Mouse (Mus musculus) liver, embryonic 14.5 days (tissue): ENCODE results near the gene Slc27a5. TPM values are rescaled to one million over a fixed set of nuclear protein-coding genes. Genes with fewer than 3 reads are reported as not detected.

Experiments
- ATAC-seq: fragments of 200-750 bp; cut with Nextera tagmentation; 2 replicates; pipeline ENCODE4 v1.8.0; 2017; ENCODE audit warnings: moderate number of reproducible peaks, mild to moderate bottlenecking, moderate library complexity; ENCODE audit not compliant: insufficient read depth
- DNase-seq, 3 experiments: peaks; one replicate each; pipeline ENCODE4 v3.0.0-alpha.2; 2012 to 2013; ENCODE audit warnings: low read depth in 3 of 3, low spot score in 3 of 3
- H3K27ac ChIP-seq: fragments of 300-500 bp; sonication (generic); 2 replicates; pipeline ENCODE4 v1.5.1; 2014; ENCODE audit warnings: moderate library complexity, mild to moderate bottlenecking, control low read depth, inconsistent platforms
- H3K27me3 ChIP-seq: fragments of 300-500 bp; sonication (generic); 2 replicates; pipeline ENCODE4 v1.6.1; 2014; ENCODE audit warnings: mild to moderate bottlenecking, low read length, moderate library complexity; ENCODE audit not compliant: control insufficient read depth, insufficient read depth
- H3K36me3 ChIP-seq: fragments of 300-500 bp; sonication (generic); replicated peaks from 2 replicates; pipeline ENCODE4 v1.6.1; 2014; ENCODE audit warnings: low read depth; ENCODE audit not compliant: control insufficient read depth, insufficient read depth
- H3K4me1 ChIP-seq, 2 experiments: fragments of 200-500 bp in 1 of 2; fragments of 300-500 bp in 1 of 2; sonication (generic) in 1 of 2; replicated peaks; 2 replicates each; pipeline ENCODE4 v1.6.1; 2012 to 2014; ENCODE audit warnings: antibody characterized with exemption in 1 of 2, inconsistent platforms in 1 of 2, low read length in 1 of 2; ENCODE audit not compliant: control insufficient read depth in 2 of 2, insufficient read depth in 2 of 2
- H3K4me2 ChIP-seq: fragments of 300-500 bp; sonication (generic); 2 replicates; pipeline ENCODE4 v1.6.1; 2014; ENCODE audit warnings: low read depth, mild to moderate bottlenecking, control low read depth, moderate library complexity
- H3K4me3 ChIP-seq, 2 experiments: fragments of 200-500 bp in 1 of 2; fragments of 300-500 bp in 1 of 2; sonication (generic) in 1 of 2; 2 replicates each; pipeline ENCODE4 v1.5.1; 2012 to 2014; ENCODE audit warnings: low read depth in 2 of 2, low read length in 2 of 2, mild to moderate bottlenecking in 2 of 2, control low read depth in 1 of 2, inconsistent platforms in 1 of 2, moderate library complexity in 1 of 2; ENCODE audit not compliant: insufficient read depth in 1 of 2
- H3K9ac ChIP-seq: fragments of 300-500 bp; sonication (generic); replicated peaks from 2 replicates; pipeline ENCODE4 v1.6.1; 2014; ENCODE audit warnings: mild to moderate bottlenecking, control low read depth, moderate library complexity
- H3K9me3 ChIP-seq: fragments of 300-500 bp; sonication (generic); 2 replicates; pipeline ENCODE4 v1.6.1; 2016; ENCODE audit warnings: low read length, mixed read lengths; ENCODE audit not compliant: control insufficient read depth
- CTCF ChIP-seq: IDR thresholded peaks from 2 replicates; pipeline ENCODE4 v1.5.1; 2016; ENCODE audit warnings: antibody characterized with exemption, low read depth, control low read depth
- EP300 ChIP-seq: IDR thresholded peaks from 2 replicates; pipeline ENCODE4 v1.6.1; 2016; ENCODE audit warnings: antibody characterized with exemption, low read depth
- WGBS: fragments of 180-500 bp; shearing (Covaris S2); extraction: QIAGEN DNeasy Blood & Tissue Kit; methylation state at CpG from one replicate; pipeline ENCODE4 v1.1.7; 2014; ENCODE audit not compliant: insufficient replicate concordance; 5-methylcytosine and 5-hydroxymethylcytosine counted together
- polyA plus RNA-seq, 2 experiments: library from polyadenylated mRNA; depleted of rRNA in 1 of 2; stranded (reverse) in 1 of 2; unstranded in 1 of 2; fragments of >200 nt; fragmentation: Nextera tagmentation in 1 of 2; extraction: Ambion mirVana in 1 of 2; gene quantifications; 2 replicates each; pipeline versions ENCODE4 v1.2.1 to v1.2.3; 2012 to 2014

Gene Slc27a5
- polyA plus RNA-seq, 2 experiments = 4.9 to 10.1 TPM

DNA sequence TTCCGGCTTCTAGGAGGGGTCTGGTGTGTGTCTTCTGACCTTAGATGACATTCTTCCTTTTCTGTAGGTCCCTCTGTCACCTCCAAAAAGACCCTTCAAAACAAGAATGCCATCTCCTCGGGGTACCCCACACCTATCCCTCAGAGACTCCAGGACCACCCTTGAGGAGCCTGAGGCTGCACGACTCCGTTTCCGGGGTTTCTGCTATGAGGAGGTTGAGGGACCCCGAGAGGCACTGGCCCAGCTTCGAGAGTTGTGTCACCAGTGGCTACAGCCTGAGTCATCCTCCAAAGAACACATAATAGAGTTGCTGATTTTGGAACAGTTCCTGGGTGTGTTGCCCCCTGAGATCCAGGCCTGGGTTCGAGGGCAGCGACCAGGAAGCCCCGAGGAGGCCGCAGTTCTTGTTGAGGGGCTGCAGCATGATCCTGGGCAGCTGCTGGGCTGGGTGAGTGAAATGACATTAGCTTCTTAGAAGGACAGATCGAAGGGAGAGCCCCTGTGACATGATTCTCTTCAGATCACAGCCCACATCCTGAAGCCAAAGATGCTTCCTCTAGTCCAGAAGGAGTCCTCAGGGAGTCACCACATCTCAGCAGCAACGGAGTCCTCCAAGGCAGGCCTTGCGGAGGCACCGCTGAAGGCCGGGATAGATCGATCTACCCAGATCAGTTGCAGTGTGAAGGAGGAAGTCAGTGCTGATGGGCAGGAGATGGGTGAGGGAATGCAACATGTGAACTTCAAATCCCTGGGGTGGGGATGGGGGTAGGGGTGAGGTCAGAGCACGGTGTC is 18.9 kb downstream of the Slc27a5 start:
- no peak for ATAC-seq
- Histone ChIP-seq H3K4me3 (peak overlapping the region; percentile 66 to 77; a peak in 3 of 4 replicates), H3K36me3 (no peaks in the 10 kb centered on the region), H3K9ac (peak overlapping the region; percentile 89), H3K4me1 (peaks cover 16 to 22% of the 10 kb centered on the region in 2 experiments), H3K4me2 (peak overlapping the region; percentile 98), H3K27me3 (no peaks in the 10 kb centered on the region), H3K27ac (peak overlapping the region; percentile 91), H3K9me3 (no peaks in the 10 kb centered on the region)
- no peak for DNase-seq
- WGBS = 70% methylated on average over 18 of the region's 18 CpGs
- no peak for TF ChIP-seq EP300
- no peak for TF ChIP-seq CTCF

DNA sequence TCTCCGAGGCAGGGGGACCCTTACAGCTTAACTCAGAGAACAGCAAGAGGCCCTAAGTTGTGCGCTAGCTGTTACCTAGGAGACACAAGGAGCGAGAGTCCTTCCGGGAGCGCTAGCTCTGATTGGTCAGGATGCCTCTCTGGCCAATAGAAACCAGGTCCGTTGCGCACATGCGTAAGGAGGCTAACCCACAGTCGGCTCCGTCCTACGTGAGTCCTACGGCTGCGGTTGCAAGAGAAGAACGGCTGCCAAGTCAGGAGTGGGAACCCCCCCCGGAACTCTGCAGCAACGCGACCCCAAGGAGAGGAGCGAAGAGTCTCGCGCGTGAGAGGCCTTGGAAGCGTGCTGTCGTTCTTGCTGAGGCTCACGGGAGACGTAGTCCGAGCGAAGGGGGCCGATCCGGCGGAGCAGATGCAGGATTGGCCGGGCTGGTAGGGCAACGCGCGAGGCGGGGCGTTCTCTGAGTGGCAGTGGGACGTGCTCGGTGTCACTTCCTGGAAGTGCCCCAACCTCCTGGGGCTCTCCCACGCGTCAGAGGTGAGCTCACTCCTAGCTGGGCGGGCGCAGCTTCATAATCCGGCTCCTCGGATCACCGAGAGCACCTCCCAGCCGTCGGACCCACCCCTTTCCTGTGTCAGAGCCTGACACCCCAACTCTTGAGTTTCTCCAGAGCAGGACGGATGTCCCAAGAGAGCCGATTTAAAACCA is 20.2 kb downstream of the Slc27a5 start, which contains the start of gene Zfp446:
Gene Zfp446 (plus strand): TSS at position 167 of the 708 bp plus-strand sequence.
- peaks cover 16 to 20% of the 10 kb centered on the region in 2 experiments for H3K4me1 ChIP-seq
- H3K9me3 ChIP-seq = no peaks in the 10 kb centered on the region
- H3K27ac ChIP-seq = peak within 1 kb of the TSS; percentile 91
- peak within 1 kb of the TSS; percentile 89 for H3K9ac ChIP-seq
- peak; percentile 99 for ATAC-seq
- peak; percentile 96 to 97 (median 96) for DNase-seq
- H3K4me2 ChIP-seq = peak within 1 kb of the TSS; percentile 98
- under 1% methylated on average over 49 of the region's 49 CpGs for WGBS
- H3K36me3 ChIP-seq = no peaks in the 10 kb centered on the region
- H3K4me3 ChIP-seq = peak within 1 kb of the TSS; percentile 77 to 78
- H3K27me3 ChIP-seq = no peaks in the 10 kb centered on the region
- TF ChIP-seq EP300 = no peak
- TF ChIP-seq CTCF = 0 out of 2 replicates have a peak, but pooled peaks have one; percentile 10

DNA sequence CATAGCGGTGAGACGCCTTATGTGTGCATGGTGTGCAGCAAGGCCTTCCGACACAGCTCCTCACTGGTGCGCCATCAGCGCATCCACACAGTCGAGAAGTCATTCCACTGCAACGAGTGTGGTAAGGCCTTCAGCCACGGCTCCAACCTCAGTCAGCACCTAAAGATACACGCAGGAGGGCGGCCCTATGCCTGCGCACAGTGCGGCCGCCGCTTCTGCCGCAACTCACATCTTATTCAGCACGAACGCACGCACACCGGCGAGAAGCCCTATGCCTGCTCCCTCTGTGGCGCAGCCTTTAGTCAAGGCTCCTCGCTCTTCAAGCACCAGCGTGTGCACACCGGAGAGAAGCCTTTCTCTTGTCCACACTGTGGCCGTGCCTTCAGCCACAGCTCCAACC is 27.1 kb downstream of the Slc27a5 start:
- H3K9ac ChIP-seq = no peak overlapping the region
- peaks cover 10 to 11% of the 10 kb centered on the region in 2 experiments for H3K4me1 ChIP-seq
- H3K36me3 ChIP-seq = peaks cover 12% of the 10 kb centered on the region
- WGBS = 88% methylated on average over 25 of the region's 25 CpGs
- no peaks in the 10 kb centered on the region for H3K9me3 ChIP-seq
- no peak overlapping the region for H3K4me3 ChIP-seq
- no peak for ATAC-seq
- no peak for TF ChIP-seq CTCF
- TF ChIP-seq EP300 = no peak
- H3K27me3 ChIP-seq = no peaks in the 10 kb centered on the region
- no peak overlapping the region for H3K4me2 ChIP-seq
- no peak for DNase-seq
- H3K27ac ChIP-seq = no peak overlapping the region

DNA sequence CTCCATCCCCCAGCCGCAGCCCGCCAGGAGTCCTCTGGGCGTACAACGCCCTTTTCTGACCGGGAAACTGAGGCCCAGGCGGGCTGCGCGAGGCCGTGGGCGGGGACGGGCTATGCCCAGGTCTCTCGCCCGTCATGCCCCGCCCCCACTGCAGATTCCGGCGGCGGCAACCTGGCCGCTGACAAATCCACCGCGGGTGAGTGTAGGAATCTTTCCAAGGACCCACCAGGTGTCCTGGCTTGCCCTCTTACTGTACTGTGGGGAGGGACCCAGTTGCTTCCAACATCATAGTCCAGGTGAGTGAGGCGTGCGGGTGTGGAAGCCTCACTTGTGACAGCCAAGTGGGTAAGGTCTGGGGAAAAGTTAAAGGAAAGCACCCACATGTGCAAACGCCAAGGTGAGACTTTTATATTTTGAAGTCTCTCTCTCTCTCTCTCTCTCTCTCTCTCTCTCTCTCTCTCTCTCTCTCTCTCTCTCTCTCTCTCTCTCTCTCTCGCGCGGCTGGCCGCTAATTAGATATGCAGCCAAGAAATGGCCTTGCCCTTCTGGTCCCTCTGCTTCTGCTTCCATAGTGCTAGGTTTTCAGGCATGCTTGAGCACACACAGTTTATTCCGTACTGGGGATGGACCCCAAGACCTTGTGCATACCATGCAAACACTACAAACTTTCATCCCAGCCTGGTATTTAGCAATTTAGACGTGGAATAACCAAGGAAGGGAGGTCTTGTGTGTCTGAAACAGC is 31.7 kb downstream of the Slc27a5 start:
- Histone ChIP-seq H3K4me1 (peaks cover 16 to 18% of the 10 kb centered on the region in 2 experiments), H3K36me3 (peaks cover 8% of the 10 kb centered on the region), H3K9me3 (no peaks in the 10 kb centered on the region), H3K4me3 (peak overlapping the region; percentile 94 to 96), H3K27me3 (no peaks in the 10 kb centered on the region), H3K4me2 (peak overlapping the region; percentile 98), H3K27ac (peak overlapping the region; percentile 88), H3K9ac (peak overlapping the region; percentile 90)
- WGBS = under 1% methylated on average over 29 of the region's 29 CpGs
- ATAC-seq (peak; percentile 86), DNase-seq (peak in 2 of 3 experiments; percentile 49 to 50)
- TF ChIP-seq EP300 = no peak
